Mouse (Mus musculus): ENCODE measurements at regions not wholly inside any gene's neighbourhood (a gene's known extent, or its start where the extent isn't known, plus 50 kb on each side); places are given as distances from the start of the nearest gene placed in this dataset.

DNA sequence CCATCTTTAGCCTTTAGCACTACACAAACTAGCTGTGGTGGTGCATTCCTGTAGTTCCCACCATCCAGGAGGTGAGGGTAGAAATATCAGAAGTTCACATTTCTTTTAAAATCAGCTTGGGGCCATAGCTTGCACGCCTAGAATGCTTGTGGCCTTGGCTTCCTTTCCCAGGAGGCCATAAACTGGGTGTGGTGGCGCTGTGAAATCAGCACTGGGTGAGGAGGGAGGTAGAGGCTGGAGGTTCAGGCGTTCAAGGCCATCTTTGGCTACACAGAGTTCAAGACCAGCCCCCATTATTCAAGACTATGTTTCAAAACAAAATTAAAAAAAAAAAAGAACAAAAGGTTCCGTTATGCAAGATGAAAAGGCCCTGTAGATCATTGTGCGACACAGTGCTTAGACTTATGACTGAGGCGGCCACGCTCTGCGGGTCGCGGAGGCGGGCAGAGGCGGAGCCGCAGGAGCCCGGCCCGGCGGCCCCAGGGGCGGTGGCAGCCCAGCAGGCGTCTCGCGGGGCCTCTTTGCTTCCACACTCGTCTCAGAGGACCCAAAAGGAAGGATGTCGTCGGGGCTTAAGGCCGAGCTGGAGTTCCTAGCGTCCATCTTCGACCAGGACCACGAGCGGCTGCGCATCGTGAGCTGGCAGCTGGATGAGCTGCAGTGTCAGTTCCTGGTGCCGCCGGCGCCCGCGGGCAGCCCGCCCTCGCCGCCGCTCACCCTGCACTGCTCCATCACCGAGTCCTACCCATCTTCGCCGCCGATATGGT lies 134.7 kb upstream of the Usp9x start:
- TF ChIP-seq MAFK (IDR thresholded peaks at IDR 0.05; ENCODE audit: insufficient read depth, low read depth, low read length) (no peak), HCFC1 (IDR thresholded peaks at IDR 0.05; ENCODE audit: borderline replicate concordance, insufficient read depth, low read length) (no peak)

Data from ES-E14 (cell line).